Mouse (Mus musculus) kidney, adult 2 months (tissue): ENCODE measurements around the gene Metrnl.

Experiments
- CTCF ChIP-seq: fragments of 200-500 bp; conservative IDR thresholded peaks from 2 replicates; pipeline ENCODE4 v1.5.1; 2011; ENCODE audit warnings: low read depth, mild to moderate bottlenecking, control low read depth, low read length, moderate library complexity, mixed read lengths; ENCODE audit not compliant: insufficient read depth, insufficient read length
- POLR2A ChIP-seq: fragments of 200-500 bp; IDR thresholded peaks from one replicate; pipeline ENCODE4 v1.6.1; 2011; ENCODE audit warnings: low read depth, low read length, control low read depth

GRCm38 (mm10) chr11:121655807-121656511, 45.4 kb upstream of the Metrnl start:
- TF ChIP-seq CTCF (no peak), POLR2A (no peak)
